Mouse (Mus musculus) kidney, adult 2 months (tissue): ENCODE results near the gene Cd151. TPM values are rescaled to one million over a fixed set of nuclear protein-coding genes. Genes with fewer than 3 reads are reported as not detected.

Experiments used
- DNase-seq: peaks from one replicate; pipeline ENCODE4 v3.0.0; 2021
- H3K27ac ChIP-seq: fragments of 200-500 bp; 2 replicates; pipeline ENCODE4 v1.5.1; 2012; ENCODE audit warnings: low read depth, low read length, control low read depth, inconsistent platforms; ENCODE audit not compliant: insufficient read depth
- H3K27me3 ChIP-seq: fragments of 200-500 bp; replicated peaks from 2 replicates; pipeline ENCODE4 v1.6.1; 2012; ENCODE audit warnings: mild to moderate bottlenecking, moderate library complexity, low read length, inconsistent platforms; ENCODE audit not compliant: control insufficient read depth, insufficient read depth
- H3K36me3 ChIP-seq: fragments of 200-500 bp; 2 replicates; pipeline ENCODE4 v1.6.1; 2012; ENCODE audit warnings: mild to moderate bottlenecking, moderate library complexity, low read length, inconsistent platforms; ENCODE audit not compliant: control insufficient read depth, insufficient read depth
- H3K4me1 ChIP-seq: fragments of 200-500 bp; 2 replicates; pipeline ENCODE4 v1.6.1; 2011; ENCODE audit warnings: low read length; ENCODE audit not compliant: control insufficient read depth, insufficient read depth
- H3K4me3 ChIP-seq: fragments of 200-500 bp; 2 replicates; pipeline ENCODE4 v1.5.1; 2011; ENCODE audit warnings: mild to moderate bottlenecking, low read depth, low read length, control low read depth; ENCODE audit not compliant: insufficient read depth
- CTCF ChIP-seq: fragments of 200-500 bp; conservative IDR thresholded peaks from 2 replicates; pipeline ENCODE4 v1.5.1; 2011; ENCODE audit warnings: low read depth, mild to moderate bottlenecking, control low read depth, low read length, moderate library complexity, mixed read lengths; ENCODE audit not compliant: insufficient read depth, insufficient read length
- POLR2A ChIP-seq: fragments of 200-500 bp; IDR thresholded peaks from one replicate; pipeline ENCODE4 v1.6.1; 2011; ENCODE audit warnings: low read depth, low read length, control low read depth
- WGBS: fragments of 180-500 bp; shearing (Covaris S2); methylation state at CpG from one replicate; pipeline ENCODE4 v1.1.7; 2018; 5-methylcytosine and 5-hydroxymethylcytosine counted together
- polyA plus RNA-seq: library from polyadenylated mRNA; depleted of rRNA; stranded (reverse); fragments of >200 nt; gene quantifications from 2 replicates; pipeline ENCODE4 v1.2.3, GENCODE M21; 2012

Gene Cd151
- polyA plus RNA-seq, 1 experiment: 274 TPM

- H3K4me3 ChIP-seq: peak within 1 kb of the TSS; percentile 66
- DNase-seq: no peak
- H3K27me3 ChIP-seq: no peaks in the 10 kb centered on the region
- H3K27ac ChIP-seq: peak within 1 kb of the TSS; percentile 44
- TF ChIP-seq CTCF (no peak), POLR2A (no peak)
- H3K4me1 ChIP-seq: peaks cover 13% of the 10 kb centered on the region
- WGBS: 72% methylated on average over 15 of the region's 15 CpGs
- no peaks in the 10 kb centered on the region for H3K36me3 ChIP-seq
These were observed 6.6 kb upstream of the Cd151 start, which contains the start of gene Cracr2b for GRCm38 (mm10) chr7:141460391-141461113. Cracr2b (plus strand) TSS chr7:141461094.

GRCm38 (mm10) chr7:141461521-141462332, 5.5 kb upstream of the Cd151 start:
- H3K27me3 ChIP-seq: no peaks in the 10 kb centered on the region
- peak overlapping the region; percentile 44 for H3K27ac ChIP-seq
- H3K4me3 ChIP-seq: peak overlapping the region; percentile 66
- TF ChIP-seq POLR2A (no peak), CTCF (no peak; the same call in 1 of the 2 replicates)
- 2% methylated on average over 59 of the region's 59 CpGs for WGBS
- no peaks in the 10 kb centered on the region for H3K36me3 ChIP-seq
- H3K4me1 ChIP-seq: peaks cover 10% of the 10 kb centered on the region
- DNase-seq: no peak

- DNase-seq: peak; percentile 88
- H3K27ac ChIP-seq: peak overlapping the region; percentile 44; the same call in 1 of the 2 replicates
- TF ChIP-seq POLR2A (no peak), CTCF (no peak)
- no peaks in the 10 kb centered on the region for H3K36me3 ChIP-seq
- WGBS: 12% methylated on average over 5 of the region's 5 CpGs
- H3K27me3 ChIP-seq: no peaks in the 10 kb centered on the region
- peak overlapping the region; percentile 66 for H3K4me3 ChIP-seq
- peaks cover 10% of the 10 kb centered on the region for H3K4me1 ChIP-seq
These were observed 4.8 kb upstream of the Cd151 start for GRCm38 (mm10) chr7:141462333-141462821.

- Histone ChIP-seq H3K4me1 (peaks cover 20% of the 10 kb centered on the region), H3K27me3 (no peaks in the 10 kb centered on the region)
- 62% methylated on average over 12 of the region's 12 CpGs for WGBS
These were observed 3.2 kb upstream of the Cd151 start for GRCm38 (mm10) chr7:141463824-141464602.

GRCm38 (mm10) chr7:141464603-141465201, 2.5 kb upstream of the Cd151 start:
- WGBS: 36% methylated on average over 38 of the region's 38 CpGs
- Histone ChIP-seq H3K4me3 (peak overlapping the region; percentile 29; the same call in 1 of the 2 replicates), H3K27ac (peak overlapping the region; percentile 25; the same call in 1 of the 2 replicates), H3K36me3 (no peaks in the 10 kb centered on the region), H3K27me3 (no peaks in the 10 kb centered on the region), H3K4me1 (peaks cover 27% of the 10 kb centered on the region)
- peak; percentile 68 for DNase-seq
- no peak for TF ChIP-seq CTCF

More at GRCm38 (mm10) chr7:141463824-141464602, 3.2 kb upstream of the Cd151 start:
- H3K27ac ChIP-seq: peak overlapping the region; percentile 34
- peak; percentile 86 for DNase-seq
- H3K36me3 ChIP-seq: no peaks in the 10 kb centered on the region
- TF ChIP-seq CTCF: no peak
- TF ChIP-seq POLR2A: no peak
- H3K4me3 ChIP-seq: peak overlapping the region; percentile 29; the same call in 1 of the 2 replicates

GRCm38 (mm10) chr7:141465388-141466044, 1.7 kb upstream of the Cd151 start:
- H3K4me1 ChIP-seq: peaks cover 31% of the 10 kb centered on the region
- 54% methylated on average over 9 of the region's 10 CpGs for WGBS
- no peak overlapping the region for H3K27ac ChIP-seq
- no peak for TF ChIP-seq CTCF
- no peak for TF ChIP-seq POLR2A
- DNase-seq: no peak
- no peaks in the 10 kb centered on the region for H3K27me3 ChIP-seq
- H3K36me3 ChIP-seq: no peaks in the 10 kb centered on the region
- H3K4me3 ChIP-seq: no peak overlapping the region
